Mouse (Mus musculus): Measurements from ENCODE around the gene Stmn1.

Stmn1 gene

GRCm38 (mm10) chr4:134460277-134460676 is 7.8 kb upstream of the Stmn1 start:
- no peak for DNase-seq

- no peak for DNase-seq
These were observed 6.9 kb upstream of the Stmn1 start for GRCm38 (mm10) chr4:134461252-134461651.

- no peak for DNase-seq
These were observed 2.3 kb upstream of the Stmn1 start for GRCm38 (mm10) chr4:134465789-134466188.

- DNase-seq: no peak
These were observed 1.5 kb upstream of the Stmn1 start for GRCm38 (mm10) chr4:134466381-134467262.

- peak; percentile 75 for DNase-seq
These were observed 495 bp upstream of the Stmn1 start for GRCm38 (mm10) chr4:134467435-134468214.

- peak; percentile 97 for DNase-seq
These were observed 602 bp downstream of the Stmn1 start for GRCm38 (mm10) chr4:134468578-134469266.

GRCm38 (mm10) chr4:134469341-134469796 is 1.2 kb downstream of the Stmn1 start:
- DNase-seq: peak; percentile 44

GRCm38 (mm10) chr4:134469985-134470384 is 1.9 kb downstream of the Stmn1 start:
- DNase-seq: no peak

GRCm38 (mm10) chr4:134471469-134471868 is 3.3 kb downstream of the Stmn1 start:
- DNase-seq: no peak

- DNase-seq: no peak
These were observed 5.6 kb downstream of the Stmn1 start for GRCm38 (mm10) chr4:134473764-134474163.

- no peak for DNase-seq
These were observed 6.1 kb downstream of the Stmn1 start for GRCm38 (mm10) chr4:134474240-134474639.

- no peak for DNase-seq
These were observed 8.8 kb downstream of the Stmn1 start for GRCm38 (mm10) chr4:134476899-134477298.

GRCm38 (mm10) chr4:134478031-134478430 is 9.9 kb downstream of the Stmn1 start:
- DNase-seq: peak; percentile 84

- no peak for DNase-seq
These were observed 11.7 kb downstream of the Stmn1 start for GRCm38 (mm10) chr4:134479839-134480238.

- DNase-seq: peak; percentile 79
These were observed 12.7 kb downstream of the Stmn1 start for GRCm38 (mm10) chr4:134480864-134481263.

- no peak for DNase-seq
These were observed 13.2 kb downstream of the Stmn1 start for GRCm38 (mm10) chr4:134481270-134481669.

- DNase-seq: no peak
These were observed 14.3 kb downstream of the Stmn1 start for GRCm38 (mm10) chr4:134482442-134482841.

- DNase-seq: no peak
These were observed 15.1 kb downstream of the Stmn1 start for GRCm38 (mm10) chr4:134483078-134483688.

- no peak for DNase-seq
These were observed 15.6 kb downstream of the Stmn1 start for GRCm38 (mm10) chr4:134483696-134484095.

GRCm38 (mm10) chr4:134484231-134484630 is 16.1 kb downstream of the Stmn1 start:
- no peak for DNase-seq

GRCm38 (mm10) chr4:134485151-134485900 is 17.2 kb downstream of the Stmn1 start:
- DNase-seq: no peak

- DNase-seq: no peak
These were observed 20.1 kb downstream of the Stmn1 start for GRCm38 (mm10) chr4:134488211-134488610.

Data from embryo, embryonic 11 days (tissue).